Mouse (Mus musculus): ENCODE results near the gene Pafah1b3. TPM values are rescaled to one million over a fixed set of nuclear protein-coding genes. Genes with fewer than 3 reads are reported as not detected.

The Pafah1b3 gene
- polyA plus RNA-seq, 1 experiment from 2014 or later, result 571 TPM

DNA sequence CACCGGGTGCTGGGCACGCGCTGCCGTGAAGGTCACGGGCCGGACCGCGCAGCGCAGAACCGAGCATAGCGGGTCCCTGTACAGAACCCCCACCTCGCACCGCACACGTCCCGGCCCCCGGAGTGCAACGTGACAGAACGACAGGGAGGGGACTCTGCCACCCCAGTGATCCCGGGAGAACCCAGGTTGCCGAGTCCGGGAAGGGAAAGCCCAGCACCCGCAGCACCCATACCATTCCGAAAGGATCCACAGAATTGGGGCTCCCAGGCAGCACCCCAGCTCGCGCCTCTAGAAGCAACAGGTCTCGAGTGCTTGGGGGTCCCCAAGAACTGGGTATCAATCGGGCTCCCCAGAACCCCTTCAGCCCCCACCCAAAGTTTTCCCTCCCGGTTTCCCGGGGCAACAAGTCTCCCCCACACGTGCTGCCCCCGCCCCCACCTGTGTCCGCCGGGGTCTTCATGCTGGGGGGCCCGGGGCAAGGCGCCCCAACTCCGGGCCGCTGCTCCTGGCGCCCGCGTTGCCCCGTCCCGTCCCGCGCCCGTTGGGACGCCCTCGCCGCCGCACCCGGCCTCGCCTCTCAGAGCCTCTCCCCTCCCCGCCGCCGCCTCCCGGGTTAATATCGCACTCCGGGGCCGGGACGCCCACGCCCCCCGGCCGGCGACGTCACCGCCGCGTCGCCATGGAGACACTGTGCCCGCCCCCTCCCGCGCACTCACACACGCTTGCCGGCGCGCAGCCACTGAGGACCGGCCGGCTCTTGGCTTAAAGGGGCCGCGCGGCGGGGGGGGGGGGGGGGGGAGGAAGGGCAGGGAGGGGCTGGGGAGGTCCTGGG, 47.4 kb downstream of the Pafah1b3 start, which contains the start of gene Erf:
TSS of gene Erf (minus strand) at position 621 of the 832 bp plus-strand sequence.
- Histone ChIP-seq H3K27ac (ENCODE audit: low read depth, low read length) (peak within 1 kb of the TSS; percentile 91), H3K9ac (ENCODE audit: low read depth, low read length) (peak within 1 kb of the TSS; percentile 79), H3K27me3 (replicated peaks; ENCODE audit: control insufficient read depth, insufficient read depth, low read length) (no peaks in the 10 kb centered on the region), H3K4me1 (ENCODE audit: control insufficient read depth, insufficient read depth, low read depth, low read length) (peaks cover 47% of the 10 kb centered on the region), H3K4me3 (ENCODE audit: low read length) (peak within 1 kb of the TSS; percentile 86), H3K36me3 (ENCODE audit: control insufficient read depth, insufficient read depth, low read length) (no peaks in the 10 kb centered on the region), H3K4me2 (ENCODE audit: low read length) (peak within 1 kb of the TSS; percentile 99), H3K9me3 (ENCODE audit: control insufficient read depth, low read length) (no peaks in the 10 kb centered on the region)
- WGBS, result under 1% methylated on average over 68 of the region's 81 CpGs
- peak; percentile 82 for ATAC-seq

DNA sequence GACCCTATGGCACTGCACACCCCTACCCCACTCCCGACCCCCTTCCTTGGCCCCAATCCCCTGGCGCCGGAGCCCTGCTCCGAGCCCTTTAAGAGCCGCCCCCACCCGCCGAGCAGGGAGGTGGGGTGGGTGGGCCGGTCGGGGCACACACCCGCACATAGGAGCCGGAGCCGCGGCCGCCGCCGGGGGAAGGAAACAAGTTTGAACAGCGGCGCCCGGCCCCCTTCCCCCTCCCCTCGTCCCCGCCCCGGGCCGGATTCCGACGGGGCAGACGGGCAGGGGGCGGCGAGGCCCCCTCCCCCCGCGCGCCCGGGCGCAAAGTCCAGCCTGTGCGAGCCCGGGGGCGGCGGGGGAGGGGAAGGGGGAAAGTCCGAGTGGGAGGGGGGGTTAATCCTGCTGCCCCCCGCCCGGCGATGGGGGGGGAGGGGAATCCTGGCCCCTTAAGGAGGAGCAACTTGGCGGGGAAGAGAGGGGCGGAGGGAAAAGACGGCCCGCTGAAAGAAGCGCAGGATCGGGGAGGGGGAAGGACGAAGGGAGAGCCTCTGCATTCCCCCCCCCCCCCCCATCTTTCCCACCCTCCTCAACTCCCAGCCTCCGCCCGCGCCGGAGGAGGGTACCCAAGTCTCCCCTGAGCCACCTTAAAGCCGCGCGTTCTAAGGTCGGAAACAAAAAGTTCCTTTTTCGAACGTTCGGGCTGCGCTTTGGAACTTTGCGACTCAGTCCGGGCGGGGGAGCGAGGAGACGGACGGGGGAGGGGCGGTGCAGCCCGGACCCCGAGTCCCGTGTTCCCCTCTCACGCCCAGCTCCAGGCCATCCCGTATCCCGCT, 48.3 kb downstream of the Pafah1b3 start:
- H3K4me1 ChIP-seq (ENCODE audit: control insufficient read depth, insufficient read depth, low read depth, low read length), result peaks cover 47% of the 10 kb centered on the region
- peak overlapping the region; percentile 91 for H3K27ac ChIP-seq (ENCODE audit: low read depth, low read length)
- WGBS, result under 1% methylated on average over 37 of the region's 73 CpGs
- no peaks in the 10 kb centered on the region for H3K9me3 ChIP-seq (ENCODE audit: control insufficient read depth, low read length)
- no peaks in the 10 kb centered on the region for H3K27me3 ChIP-seq (replicated peaks; ENCODE audit: control insufficient read depth, insufficient read depth, low read length)
- no peaks in the 10 kb centered on the region for H3K36me3 ChIP-seq (ENCODE audit: control insufficient read depth, insufficient read depth, low read length)
- H3K4me2 ChIP-seq (ENCODE audit: low read length), result peak overlapping the region; percentile 99
- peak overlapping the region; percentile 86 for H3K4me3 ChIP-seq (ENCODE audit: low read length)
- ATAC-seq, result peak; percentile 35
- H3K9ac ChIP-seq (ENCODE audit: low read depth, low read length), result peak overlapping the region; percentile 79

DNA sequence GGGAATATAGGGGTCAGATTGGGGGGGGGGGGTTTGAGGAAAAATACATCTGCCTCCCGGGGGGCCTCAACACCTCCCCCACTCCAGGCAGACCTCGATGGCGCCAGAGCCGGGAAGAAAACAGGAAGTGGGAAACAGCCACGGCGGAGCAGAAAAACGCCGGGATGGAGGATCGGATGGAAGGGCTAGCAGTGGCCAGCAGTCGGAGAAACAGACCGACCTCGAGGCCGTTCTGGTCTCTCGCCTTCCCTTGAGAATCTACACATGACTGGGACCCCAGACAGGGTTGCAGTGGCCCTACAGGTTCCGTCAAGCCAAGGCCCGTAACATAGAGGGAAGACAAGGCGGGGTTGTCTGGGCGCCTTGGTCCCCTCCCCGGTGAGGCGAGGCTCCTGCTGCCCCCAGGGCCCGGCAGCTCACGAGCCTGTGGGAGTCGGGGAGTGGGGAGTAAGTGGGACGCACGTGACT, 48.9 kb downstream of the Pafah1b3 start:
- Histone ChIP-seq H3K4me1 (ENCODE audit: control insufficient read depth, insufficient read depth, low read depth, low read length) (peaks cover 47% of the 10 kb centered on the region), H3K27ac (ENCODE audit: low read depth, low read length) (peak overlapping the region; percentile 91), H3K9ac (ENCODE audit: low read depth, low read length) (peak overlapping the region; percentile 79), H3K27me3 (replicated peaks; ENCODE audit: control insufficient read depth, insufficient read depth, low read length) (no peaks in the 10 kb centered on the region), H3K9me3 (ENCODE audit: control insufficient read depth, low read length) (no peaks in the 10 kb centered on the region), H3K4me3 (ENCODE audit: low read length) (peak overlapping the region; percentile 86), H3K36me3 (ENCODE audit: control insufficient read depth, insufficient read depth, low read length) (no peaks in the 10 kb centered on the region), H3K4me2 (ENCODE audit: low read length) (peak overlapping the region; percentile 99)
- 0% methylated on average over 22 of the region's 25 CpGs for WGBS
- no peak; the same call in 1 of the 2 replicates for ATAC-seq

DNA sequence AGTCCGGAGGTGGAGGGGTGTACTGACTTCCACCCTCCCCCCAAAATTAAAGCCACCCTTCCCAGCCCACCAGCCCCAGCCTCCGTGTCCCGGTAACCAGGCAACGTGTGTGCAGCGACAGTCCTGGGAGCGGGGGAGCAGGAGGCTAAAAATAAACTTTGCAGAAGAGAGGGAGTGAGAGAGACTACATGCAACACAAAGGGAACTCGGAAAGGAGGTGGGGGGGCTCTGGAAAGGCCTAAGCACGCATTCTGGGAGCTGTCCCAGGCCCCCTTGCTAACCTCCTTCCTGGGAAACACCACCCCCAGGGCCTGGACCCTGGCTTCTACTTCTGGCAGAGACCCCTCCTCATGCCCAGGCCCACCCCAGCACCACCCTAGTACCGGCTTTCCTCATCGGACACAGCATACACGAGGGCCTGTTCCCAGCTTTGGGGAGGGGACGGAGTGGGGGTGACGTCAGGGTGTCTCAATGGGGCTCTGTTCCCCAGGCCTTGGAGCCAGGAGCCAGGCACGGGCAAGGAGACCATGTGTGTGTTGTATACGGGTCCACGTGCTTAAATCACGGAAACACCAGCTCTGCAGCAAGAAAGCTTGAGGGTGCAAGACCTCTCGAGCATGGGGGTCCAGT, 49.7 kb downstream of the Pafah1b3 start:
- H3K4me2 ChIP-seq (ENCODE audit: low read length), result peak overlapping the region; percentile 99
- peak; percentile 53 for ATAC-seq
- H3K9ac ChIP-seq (ENCODE audit: low read depth, low read length), result peak overlapping the region; percentile 79
- H3K4me1 ChIP-seq (ENCODE audit: control insufficient read depth, insufficient read depth, low read depth, low read length), result peaks cover 47% of the 10 kb centered on the region
- 3% methylated on average over 18 of the region's 18 CpGs for WGBS
- H3K27me3 ChIP-seq (replicated peaks; ENCODE audit: control insufficient read depth, insufficient read depth, low read length), result no peaks in the 10 kb centered on the region
- no peaks in the 10 kb centered on the region for H3K36me3 ChIP-seq (ENCODE audit: control insufficient read depth, insufficient read depth, low read length)
- H3K9me3 ChIP-seq (ENCODE audit: control insufficient read depth, low read length), result no peaks in the 10 kb centered on the region
- H3K4me3 ChIP-seq (ENCODE audit: low read length), result peak overlapping the region; percentile 86
- H3K27ac ChIP-seq (ENCODE audit: low read depth, low read length), result peak overlapping the region; percentile 91

DNA sequence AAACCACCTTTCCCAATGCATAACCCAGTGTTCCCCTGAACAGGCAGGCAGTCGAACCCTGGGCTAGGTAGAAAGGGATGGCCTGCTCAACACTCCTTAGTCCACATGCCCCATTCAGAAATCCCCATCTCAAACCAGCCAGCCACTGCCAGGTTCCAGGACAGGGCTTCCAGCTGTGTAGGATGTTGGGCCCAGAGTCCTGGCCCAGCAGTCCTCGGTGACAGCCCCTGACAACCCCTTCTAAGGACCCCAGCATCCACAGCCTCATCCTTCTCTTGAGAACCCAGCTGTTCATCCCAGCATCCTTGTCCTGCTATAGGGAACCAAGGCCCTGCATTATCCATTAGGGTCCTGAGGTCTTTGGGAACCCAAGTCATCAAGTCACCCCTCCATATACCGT, 50.3 kb downstream of the Pafah1b3 start:
- H3K27ac ChIP-seq (ENCODE audit: low read depth, low read length), result peak overlapping the region; percentile 91
- ATAC-seq, result no peak
- no peaks in the 10 kb centered on the region for H3K27me3 ChIP-seq (replicated peaks; ENCODE audit: control insufficient read depth, insufficient read depth, low read length)
- H3K9ac ChIP-seq (ENCODE audit: low read depth, low read length), result peak overlapping the region; percentile 79
- H3K4me1 ChIP-seq (ENCODE audit: control insufficient read depth, insufficient read depth, low read depth, low read length), result peaks cover 47% of the 10 kb centered on the region
- peak overlapping the region; percentile 86 for H3K4me3 ChIP-seq (ENCODE audit: low read length)
- WGBS, result 10% methylated on average over 3 of the region's 3 CpGs
- peak overlapping the region; percentile 99 for H3K4me2 ChIP-seq (ENCODE audit: low read length)
- no peaks in the 10 kb centered on the region for H3K9me3 ChIP-seq (ENCODE audit: control insufficient read depth, low read length)
- H3K36me3 ChIP-seq (ENCODE audit: control insufficient read depth, insufficient read depth, low read length), result no peaks in the 10 kb centered on the region

DNA sequence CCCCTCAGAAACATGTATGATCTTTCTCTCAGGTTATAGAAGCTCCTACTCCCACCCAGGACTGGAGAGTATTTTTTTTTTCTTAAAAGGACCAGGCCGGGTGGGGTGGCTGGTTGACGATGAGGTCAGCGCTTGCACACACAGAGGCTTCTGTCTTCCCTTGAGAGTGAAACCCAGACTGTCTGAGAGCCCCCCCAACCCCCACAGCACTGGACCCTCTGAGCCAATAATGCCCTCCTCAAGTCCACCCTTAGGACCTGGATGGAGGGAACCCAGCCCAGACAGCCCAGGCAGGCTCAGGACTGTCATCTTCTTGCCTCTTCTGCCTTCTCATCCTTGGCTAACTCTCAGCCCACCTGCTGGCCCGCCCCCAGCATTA, 51.0 kb downstream of the Pafah1b3 start:
- Histone ChIP-seq H3K27ac (ENCODE audit: low read depth, low read length) (peak overlapping the region; percentile 91), H3K4me3 (ENCODE audit: low read length) (peak overlapping the region; percentile 86), H3K9ac (ENCODE audit: low read depth, low read length) (peak overlapping the region; percentile 79; the same call in 1 of the 2 replicates)

DNA sequence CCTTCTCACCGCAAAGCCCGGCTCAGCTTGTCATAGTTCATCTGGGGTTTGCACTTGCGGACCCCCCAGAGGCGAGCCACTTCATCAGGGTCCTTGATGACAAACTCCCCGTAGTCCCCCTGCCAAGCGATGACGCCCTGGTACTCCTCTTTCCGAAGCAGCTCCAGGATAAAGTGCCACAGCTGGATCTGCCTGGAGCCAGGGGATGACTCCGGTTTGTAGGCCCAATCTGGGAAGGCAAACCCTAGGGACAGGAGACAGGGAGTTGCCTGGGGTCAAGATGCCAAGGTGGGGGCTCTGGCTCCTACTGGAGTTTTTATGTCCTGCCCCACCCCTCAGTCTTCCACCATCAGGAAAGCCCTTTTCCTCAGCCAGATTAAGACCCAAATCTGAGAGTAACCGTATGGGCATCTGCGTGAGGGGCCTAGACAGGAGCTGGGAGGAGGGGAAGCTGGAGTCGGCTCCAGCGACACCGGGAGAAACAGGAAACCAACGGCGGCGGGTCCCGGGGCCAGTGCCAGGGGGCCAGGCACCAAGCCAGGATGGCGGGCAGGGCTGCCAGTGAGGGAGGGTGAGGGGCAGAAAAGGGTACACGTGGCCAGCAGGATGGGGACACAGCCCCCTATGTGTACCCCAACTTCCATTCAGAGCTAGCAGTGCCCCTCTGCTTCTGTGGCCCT, 51.6 kb downstream of the Pafah1b3 start:
- Histone ChIP-seq H3K9ac (ENCODE audit: low read depth, low read length) (peak overlapping the region; percentile 13; the same call in 1 of the 2 replicates), H3K9me3 (ENCODE audit: control insufficient read depth, low read length) (no peaks in the 10 kb centered on the region), H3K4me3 (ENCODE audit: low read length) (peak overlapping the region; percentile 12; the same call in 1 of the 2 replicates), H3K27me3 (replicated peaks; ENCODE audit: control insufficient read depth, insufficient read depth, low read length) (no peaks in the 10 kb centered on the region), H3K4me1 (ENCODE audit: control insufficient read depth, insufficient read depth, low read depth, low read length) (peaks cover 38% of the 10 kb centered on the region), H3K4me2 (ENCODE audit: low read length) (peak overlapping the region; percentile 99), H3K27ac (ENCODE audit: low read depth, low read length) (peak overlapping the region; percentile 91; the same call in 1 of the 2 replicates), H3K36me3 (ENCODE audit: control insufficient read depth, insufficient read depth, low read length) (no peaks in the 10 kb centered on the region)
- no peak for ATAC-seq
- 55% methylated on average over 20 of the region's 20 CpGs for WGBS

More for the DNA sequence above, 51.0 kb downstream of the Pafah1b3 start:
- Histone ChIP-seq H3K27me3 (replicated peaks; ENCODE audit: control insufficient read depth, insufficient read depth, low read length) (no peaks in the 10 kb centered on the region), H3K36me3 (ENCODE audit: control insufficient read depth, insufficient read depth, low read length) (no peaks in the 10 kb centered on the region), H3K4me2 (ENCODE audit: low read length) (peak overlapping the region; percentile 99), H3K4me1 (ENCODE audit: control insufficient read depth, insufficient read depth, low read depth, low read length) (peaks cover 44% of the 10 kb centered on the region), H3K9me3 (ENCODE audit: control insufficient read depth, low read length) (no peaks in the 10 kb centered on the region)
- ATAC-seq, result no peak
- 22% methylated on average over 4 of the region's 4 CpGs for WGBS

Measured in hindbrain, embryonic 16.5 days (tissue).